Mouse (Mus musculus) c-Kit-positive CD71-positive TER-119-positive erythroid progenitor cells, embryonic 14.5 days (primary cell): ENCODE measurements around the gene Fcho2.

Experiments
- DNase-seq: peaks from one replicate; pipeline ENCODE4 v3.0.0-alpha.2; 2013; ENCODE audit warnings: low spot score

Gene Fcho2

GRCm38 (mm10) chr13:98679230-98679629 lies 136.0 kb downstream of the Fcho2 start:
- DNase-seq = no peak

- DNase-seq = no peak
Observed at GRCm38 (mm10) chr13:98673922-98674321, 141.3 kb downstream of the Fcho2 start.
